Mouse (Mus musculus) heart, postnatal 0 days (tissue): ENCODE measurements around the gene Gm29797. TPM values are rescaled to one million over a fixed set of nuclear protein-coding genes. Genes with fewer than 3 reads are reported as not detected.

Experiments used
- ATAC-seq: fragments of 200-750 bp; cut with Nextera tagmentation; 2 replicates; pipeline ENCODE4 v1.8.0; 2017; ENCODE audit warnings: low read depth, moderate number of reproducible peaks, moderate library complexity; ENCODE audit not compliant: insufficient read depth
- DNase-seq: peaks from one replicate; pipeline ENCODE4 v3.0.0-alpha.2; 2016; ENCODE audit warnings: low spot score
- H3K27ac ChIP-seq: fragments of 300-500 bp; sonication (generic); 2 replicates; pipeline ENCODE4 v1.5.1; 2014; ENCODE audit warnings: low read depth, mild to moderate bottlenecking
- H3K27me3 ChIP-seq: fragments of 300-500 bp; sonication (generic); 2 replicates; pipeline ENCODE4 v1.6.1; 2014; ENCODE audit warnings: low read length, mixed read lengths; ENCODE audit not compliant: control insufficient read depth, insufficient read depth
- H3K36me3 ChIP-seq: fragments of 300-500 bp; sonication (generic); replicated peaks from 2 replicates; pipeline ENCODE4 v1.6.1; 2014; ENCODE audit warnings: low read length, mixed read lengths; ENCODE audit not compliant: control insufficient read depth, insufficient read depth
- H3K4me1 ChIP-seq: fragments of 300-500 bp; sonication (generic); 2 replicates; pipeline ENCODE4 v1.6.1; 2014; ENCODE audit warnings: antibody characterized with exemption; ENCODE audit not compliant: control insufficient read depth, insufficient read depth
- H3K4me2 ChIP-seq: fragments of 300-500 bp; sonication (generic); 2 replicates; pipeline ENCODE4 v1.6.1; 2014; ENCODE audit warnings: low read depth, mild to moderate bottlenecking, low read length, moderate library complexity
- H3K4me3 ChIP-seq: fragments of 300-500 bp; sonication (generic); 2 replicates; pipeline ENCODE4 v1.5.1; 2014; ENCODE audit warnings: low read depth, low read length
- H3K9ac ChIP-seq: fragments of 300-500 bp; sonication (generic); replicated peaks from 2 replicates; pipeline ENCODE4 v1.6.1; 2014; ENCODE audit warnings: low read depth, low read length, mixed read lengths
- H3K9me3 ChIP-seq: fragments of 300-500 bp; sonication (generic); replicated peaks from 2 replicates; pipeline ENCODE4 v1.6.1; 2016; ENCODE audit warnings: low read length; ENCODE audit not compliant: control insufficient read depth
- CTCF ChIP-seq: IDR thresholded peaks from 2 replicates; pipeline ENCODE4 v1.5.1; 2016; ENCODE audit warnings: antibody characterized with exemption, control low read depth, low read depth
- EP300 ChIP-seq: IDR thresholded peaks from 2 replicates; pipeline ENCODE4 v1.6.1; 2016; ENCODE audit warnings: antibody characterized with exemption, low read depth
- WGBS: fragments of 180-500 bp; shearing (Covaris S2); extraction: QIAGEN DNeasy Blood & Tissue Kit; methylation state at CpG from one replicate; pipeline ENCODE4 v1.1.7; 2014; 5-methylcytosine and 5-hydroxymethylcytosine counted together
- polyA plus RNA-seq: library from polyadenylated mRNA; unstranded; fragments of >200 nt; fragmentation: Nextera tagmentation; extraction: Ambion mirVana; gene quantifications from 2 replicates; pipeline ENCODE4 v1.2.1, GENCODE M21; 2015
- total RNA-seq: library from RNA; depleted of rRNA; stranded (reverse); fragments of >200 nt; gene quantifications from 2 replicates; pipeline ENCODE4 v1.2.3, GENCODE M21; 2014; ENCODE audit warnings: low replicate concordance

The Gm29797 gene
- total and polyA plus RNA-seq, 2 experiments from 2014 or later: not detected

- ATAC-seq: no peak
- no peak overlapping the region for H3K9ac ChIP-seq
- DNase-seq: no peak
- H3K27me3 ChIP-seq: peaks cover 16% of the 10 kb centered on the region
- H3K4me1 ChIP-seq: peaks cover 5% of the 10 kb centered on the region; the same call in 1 of the 2 replicates
- peak overlapping the region; percentile 73 for H3K27ac ChIP-seq
- H3K9me3 ChIP-seq: no peaks in the 10 kb centered on the region
- no peak overlapping the region for H3K4me2 ChIP-seq
- 41% methylated on average over 3 of the region's 3 CpGs for WGBS
- no peak overlapping the region for H3K4me3 ChIP-seq
- TF ChIP-seq EP300: no peak
- TF ChIP-seq CTCF: no peak
- H3K36me3 ChIP-seq: no peaks in the 10 kb centered on the region
Measured at GRCm38 (mm10) chr2:181677755-181678098, 20.9 kb downstream of the Gm29797 start.

GRCm38 (mm10) chr2:181678780-181679179, 21.9 kb downstream of the Gm29797 start:
- WGBS: 35% methylated on average over 1 of the region's 1 CpGs
- DNase-seq (peak; percentile 87), ATAC-seq (peak; percentile 68)
- Histone ChIP-seq H3K36me3 (no peaks in the 10 kb centered on the region), H3K4me1 (peaks cover 5% of the 10 kb centered on the region; the same call in 1 of the 2 replicates), H3K27ac (no peak overlapping the region), H3K4me2 (no peak overlapping the region), H3K27me3 (peaks cover 6% of the 10 kb centered on the region; the same call in 1 of the 2 replicates), H3K9me3 (no peaks in the 10 kb centered on the region), H3K9ac (no peak overlapping the region), H3K4me3 (no peak overlapping the region)
- no peak for TF ChIP-seq EP300
- TF ChIP-seq CTCF: peak; percentile 99

GRCm38 (mm10) chr2:181679951-181680715, 23.3 kb downstream of the Gm29797 start, which contains the start of gene Tcea2:
Gene Tcea2, plus strand, starts transcription at chr2:181680310.
- Histone ChIP-seq H3K27ac (peak within 1 kb of the TSS; percentile 56), H3K4me1 (peaks cover 5% of the 10 kb centered on the region; the same call in 1 of the 2 replicates), H3K4me2 (peak within 1 kb of the TSS; percentile 97), H3K9me3 (no peaks in the 10 kb centered on the region), H3K36me3 (no peaks in the 10 kb centered on the region), H3K9ac (peak within 1 kb of the TSS; percentile 78), H3K4me3 (peak within 1 kb of the TSS; percentile 68), H3K27me3 (no peaks in the 10 kb centered on the region)
- DNase-seq (peak; percentile 51), ATAC-seq (peak; percentile 37)
- no peak for TF ChIP-seq EP300
- no peak; the same call in 1 of the 2 replicates for TF ChIP-seq CTCF
- under 1% methylated on average over 58 of the region's 69 CpGs for WGBS

GRCm38 (mm10) chr2:181680716-181681117, 23.9 kb downstream of the Gm29797 start:
- peak overlapping the region; percentile 78 for H3K9ac ChIP-seq
- H3K4me2 ChIP-seq: peak overlapping the region; percentile 97
- no peak for DNase-seq
- peak; percentile 9; the same call in 1 of the 2 replicates for ATAC-seq
- no peaks in the 10 kb centered on the region for H3K27me3 ChIP-seq
- H3K9me3 ChIP-seq: no peaks in the 10 kb centered on the region
- WGBS: 17% methylated on average over 7 of the region's 7 CpGs
- H3K4me3 ChIP-seq: peak overlapping the region; percentile 68
- peaks cover 5% of the 10 kb centered on the region; the same call in 1 of the 2 replicates for H3K4me1 ChIP-seq
- TF ChIP-seq EP300: no peak
- no peak for TF ChIP-seq CTCF
- H3K27ac ChIP-seq: peak overlapping the region; percentile 56
- H3K36me3 ChIP-seq: 0 out of 2 replicates have a peak, but pooled peaks cover under 1% of the 10 kb centered on the region

GRCm38 (mm10) chr2:181681978-181682377, 25.1 kb downstream of the Gm29797 start:
- WGBS: 87% methylated on average over 1 of the region's 1 CpGs
- no peak overlapping the region for H3K27ac ChIP-seq
- no peaks in the 10 kb centered on the region for H3K27me3 ChIP-seq
- TF ChIP-seq EP300 (no peak), CTCF (no peak)
- H3K9ac ChIP-seq: no peak overlapping the region
- peaks cover 13% of the 10 kb centered on the region for H3K36me3 ChIP-seq
- no peaks in the 10 kb centered on the region for H3K9me3 ChIP-seq
- no peak for DNase-seq
- no peak overlapping the region for H3K4me2 ChIP-seq
- no peak for ATAC-seq
- H3K4me1 ChIP-seq: peaks cover 5% of the 10 kb centered on the region; the same call in 1 of the 2 replicates
- H3K4me3 ChIP-seq: no peak overlapping the region
